Mouse (Mus musculus): Measurements from ENCODE around the gene Gabarapl1. TPM values are rescaled to one million over a fixed set of nuclear protein-coding genes. Genes with fewer than 3 reads are reported as not detected.

Gene Gabarapl1
- polyA plus RNA-seq, 1 experiment = 105 TPM

DNA sequence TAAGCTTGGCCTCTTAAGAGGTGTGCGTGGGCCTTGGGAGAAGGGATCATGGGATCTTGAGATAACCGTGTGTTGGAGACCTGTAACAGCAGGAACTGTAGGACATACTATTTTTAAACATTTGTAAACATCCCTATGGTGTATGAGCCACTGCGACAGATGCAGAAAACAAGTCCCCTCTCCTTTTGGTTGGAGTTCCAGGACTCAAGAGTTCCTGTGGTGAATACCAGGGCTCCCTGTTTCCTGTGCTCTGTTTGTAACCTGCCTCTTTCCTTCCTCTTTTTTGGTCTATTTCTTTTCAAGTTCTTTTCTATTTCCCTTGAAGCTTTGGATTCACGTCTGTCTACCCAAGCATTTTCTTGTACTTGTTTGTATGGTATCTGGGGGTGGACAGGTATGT lies 2.8 kb downstream of the Gabarapl1 start:
- DNase-seq (ENCODE audit: low spot score) = no peak

DNA sequence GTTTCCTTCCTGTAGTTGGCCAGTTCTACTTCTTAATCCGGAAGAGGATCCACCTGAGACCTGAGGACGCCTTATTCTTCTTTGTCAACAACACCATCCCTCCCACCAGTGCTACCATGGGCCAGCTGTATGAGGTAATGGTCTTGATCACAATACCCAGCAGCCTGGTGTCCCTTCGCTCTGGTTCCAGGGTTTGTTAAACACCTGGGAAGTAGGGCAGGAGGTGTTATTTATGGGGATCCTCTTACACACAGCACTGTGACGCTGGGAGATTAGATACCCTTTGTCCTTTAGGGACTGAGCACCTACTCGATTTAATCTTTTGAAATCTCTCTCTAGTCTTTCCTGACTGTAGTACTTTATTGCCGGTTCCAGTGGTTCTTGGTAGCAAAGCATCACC lies 5.6 kb downstream of the Gabarapl1 start:
- DNase-seq (ENCODE audit: low spot score) = no peak

DNA sequence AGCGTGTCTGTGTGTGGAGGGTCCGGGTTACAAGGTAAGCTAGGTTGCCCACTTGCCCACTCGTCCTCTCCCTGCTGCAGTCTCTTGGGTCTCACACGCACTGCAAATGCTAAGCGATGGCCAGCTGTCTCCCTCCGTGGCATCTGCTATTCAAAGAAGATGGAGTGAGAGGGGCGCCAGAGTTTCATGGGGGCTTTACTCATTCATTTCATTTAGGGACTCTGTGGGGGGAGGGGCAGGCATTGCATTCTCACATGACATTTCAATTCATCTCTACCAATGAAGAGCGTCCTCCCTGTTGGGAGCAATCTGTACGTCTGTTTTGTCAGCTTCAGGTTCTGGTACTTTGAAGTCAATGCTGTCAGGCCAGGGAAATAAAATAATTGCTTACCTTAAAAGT lies 9.0 kb downstream of the Gabarapl1 start:
- DNase-seq (ENCODE audit: low spot score) = no peak

DNA sequence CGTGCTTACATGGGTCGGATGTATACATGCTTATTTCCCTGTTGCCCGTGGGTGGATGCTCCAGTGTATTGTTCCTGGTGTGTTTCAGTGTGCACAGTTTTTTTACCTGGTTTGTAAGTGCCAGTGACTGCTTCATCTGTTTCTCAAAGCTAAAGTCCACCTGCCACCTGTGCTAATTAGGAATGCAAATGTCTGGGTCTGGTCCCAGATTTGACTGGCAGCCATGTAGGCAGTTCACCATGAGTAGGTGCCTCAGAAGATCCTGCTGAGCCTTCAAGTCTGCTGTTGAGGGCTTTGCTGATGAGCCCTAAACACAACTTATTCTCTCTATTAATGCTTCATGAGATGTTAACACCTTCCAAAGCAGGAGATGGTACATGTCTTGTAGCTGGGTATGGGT lies 9.6 kb downstream of the Gabarapl1 start:
- no peak for DNase-seq (ENCODE audit: low spot score)

DNA sequence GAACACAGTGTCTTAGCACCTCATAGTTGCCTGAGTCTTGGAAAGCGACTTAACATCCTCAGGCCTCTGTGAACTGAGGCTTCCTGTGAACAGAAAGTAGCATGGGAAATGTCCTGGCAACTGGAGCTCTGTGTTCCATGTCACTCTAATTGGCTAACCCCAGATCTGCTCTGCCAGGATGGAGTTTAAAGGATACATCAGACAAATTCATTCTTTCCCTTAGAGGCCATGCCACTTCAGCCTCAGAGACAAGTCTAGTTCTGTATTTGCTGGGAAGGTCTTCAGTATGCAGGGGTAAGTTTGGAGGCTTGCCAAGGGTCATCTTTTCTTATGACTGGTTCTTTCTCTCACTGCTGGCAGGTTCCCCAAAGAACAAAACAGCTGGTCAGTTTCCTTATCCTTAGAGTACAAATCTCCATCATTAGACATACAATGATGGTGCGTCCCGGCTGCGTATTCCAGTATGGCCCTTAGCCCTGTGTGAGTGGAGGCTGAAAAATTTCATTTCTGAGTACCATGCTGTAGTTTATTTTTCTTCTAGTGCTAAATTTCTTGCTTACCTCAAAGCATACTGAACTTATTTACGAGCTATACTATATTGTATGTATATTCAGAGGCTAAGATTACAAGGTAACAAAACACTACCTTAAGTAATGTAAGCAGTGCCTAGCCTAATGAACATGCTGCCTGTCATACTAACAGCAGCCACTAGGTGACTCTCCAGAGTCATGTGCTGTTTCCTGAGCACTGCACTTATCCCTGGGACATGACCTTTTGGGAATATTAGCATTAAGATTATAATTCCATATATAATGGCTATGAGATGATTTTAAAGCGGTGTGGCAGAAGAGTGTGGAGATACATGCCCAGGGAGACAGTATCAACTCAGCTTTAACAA lies 11.0 kb downstream of the Gabarapl1 start:
- no peak for DNase-seq (ENCODE audit: low spot score)

DNA sequence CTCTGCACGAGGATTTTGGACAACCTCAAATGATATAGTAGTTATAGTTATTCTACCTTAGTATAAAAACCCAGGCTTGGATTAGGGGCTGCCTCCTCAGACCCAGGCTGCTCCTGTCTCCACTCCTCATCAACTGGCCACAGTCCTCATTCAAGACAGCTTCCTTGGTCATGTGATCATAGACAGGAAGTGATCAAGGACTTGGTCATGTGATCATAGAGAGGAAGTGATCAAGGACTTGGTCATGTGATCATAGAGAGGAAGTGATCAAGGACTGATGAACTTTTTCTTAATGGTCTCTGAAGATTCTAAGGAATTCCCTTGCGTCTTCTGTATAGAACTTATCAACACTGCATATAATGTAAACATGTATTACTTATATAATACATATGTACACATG lies 14.3 kb downstream of the Gabarapl1 start:
- no peak for DNase-seq (ENCODE audit: low spot score)

DNA sequence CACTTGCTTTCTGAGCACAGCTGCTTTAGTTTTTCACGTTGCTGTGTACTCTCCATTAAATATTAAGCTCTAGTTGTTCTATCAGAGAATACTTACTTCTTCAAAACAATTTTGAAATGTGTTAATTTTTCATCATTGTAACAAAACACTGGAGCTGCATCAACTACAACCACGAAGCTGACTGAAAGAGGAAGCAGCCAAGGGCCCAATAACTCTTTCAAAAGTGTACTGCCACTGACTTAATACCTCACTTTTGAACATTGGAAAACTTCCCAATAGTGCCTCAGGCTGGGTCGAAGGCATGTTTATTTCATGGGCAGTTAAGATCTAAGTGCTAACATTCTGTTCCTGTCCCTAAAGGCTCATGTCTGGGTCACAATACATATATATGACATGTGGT lies 15.0 kb downstream of the Gabarapl1 start:
- DNase-seq (ENCODE audit: low spot score) = no peak

DNA sequence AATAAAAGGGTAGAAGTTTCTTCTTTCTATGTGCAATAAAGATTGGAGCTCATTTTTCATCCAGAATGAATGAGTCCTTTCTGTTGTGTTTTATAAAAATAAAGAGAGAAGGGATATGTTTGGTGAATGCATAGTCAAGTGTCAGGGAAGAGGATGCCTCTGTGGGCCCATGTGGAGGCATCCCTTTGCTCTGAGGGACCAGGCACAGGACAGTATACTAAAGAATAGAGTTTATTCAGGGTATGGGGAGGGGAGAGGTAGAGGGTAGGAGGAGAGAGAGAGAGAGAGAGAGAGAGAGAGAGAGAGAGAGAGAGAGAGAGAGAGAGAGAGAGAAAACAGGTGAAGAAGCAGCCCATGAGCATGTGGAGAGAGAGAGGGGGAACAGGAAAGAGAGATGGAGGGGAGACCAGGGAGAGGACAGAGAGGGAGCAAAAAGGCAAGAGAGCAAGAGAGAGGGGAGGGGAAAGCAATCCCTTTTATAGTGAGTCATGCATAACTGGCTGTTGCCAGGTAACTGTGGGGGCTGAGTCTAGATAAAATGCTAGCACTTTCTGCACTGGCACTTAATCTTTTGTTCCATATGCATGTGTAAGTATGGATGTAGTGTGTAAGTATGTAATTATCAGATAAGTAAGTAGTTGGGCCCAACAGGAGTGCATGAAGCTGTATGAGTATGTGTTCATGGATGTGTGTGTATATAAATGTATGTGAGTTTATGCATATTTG lies 24.5 kb downstream of the Gabarapl1 start:
- DNase-seq (ENCODE audit: low spot score) = no peak

DNA sequence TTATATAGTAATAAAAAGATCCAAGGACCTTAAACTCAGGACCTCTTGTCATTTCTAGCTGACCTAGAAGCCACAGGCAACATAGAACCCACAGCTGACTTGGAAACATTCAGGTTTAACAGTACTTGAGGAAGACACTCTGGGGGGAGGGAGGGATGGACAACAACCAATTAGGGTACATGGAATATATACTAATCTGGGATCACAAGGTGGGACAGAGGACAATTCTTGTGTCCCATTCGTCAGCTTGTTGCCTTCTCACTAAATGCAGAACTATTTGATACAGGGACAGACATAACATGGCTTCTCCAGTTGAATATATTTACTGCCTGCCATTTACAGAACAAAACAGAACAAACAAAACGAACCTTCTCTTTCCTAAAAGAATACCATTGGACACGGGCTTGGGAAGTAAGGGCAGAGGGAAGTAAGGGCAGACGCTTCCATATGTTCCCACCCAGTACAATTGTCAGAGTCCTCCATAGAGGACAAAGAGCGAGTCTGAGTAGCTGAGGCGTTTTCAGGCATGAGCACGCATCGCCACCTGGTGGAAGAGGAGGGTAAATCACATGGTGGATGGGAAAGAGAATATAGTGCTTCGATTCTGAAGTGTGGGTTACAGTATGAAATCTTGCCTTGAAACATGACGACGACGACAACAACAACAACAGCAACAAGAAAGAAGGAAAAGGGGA lies 26.1 kb downstream of the Gabarapl1 start:
- DNase-seq (ENCODE audit: low spot score) = no peak

DNA sequence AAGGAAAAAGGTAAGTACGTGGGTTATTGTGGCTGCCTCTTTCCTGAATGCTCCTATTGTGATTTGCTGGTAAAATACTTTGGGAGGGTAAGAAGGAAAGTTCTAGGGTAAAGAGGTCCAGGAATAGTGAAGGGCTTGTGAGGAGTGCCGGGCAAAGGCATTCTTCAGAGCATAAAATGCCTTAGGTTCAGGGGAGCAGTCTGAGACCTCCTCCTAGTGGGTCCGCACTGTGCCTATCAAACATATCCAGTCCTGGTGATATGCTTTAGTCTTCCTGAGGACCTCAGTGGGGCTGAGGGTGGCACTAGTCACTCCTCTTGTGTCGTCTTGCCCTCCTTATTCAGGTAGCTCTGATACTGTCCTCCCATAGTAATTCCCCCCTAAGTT lies 26.7 kb downstream of the Gabarapl1 start:
- no peak for DNase-seq (ENCODE audit: low spot score)

DNA sequence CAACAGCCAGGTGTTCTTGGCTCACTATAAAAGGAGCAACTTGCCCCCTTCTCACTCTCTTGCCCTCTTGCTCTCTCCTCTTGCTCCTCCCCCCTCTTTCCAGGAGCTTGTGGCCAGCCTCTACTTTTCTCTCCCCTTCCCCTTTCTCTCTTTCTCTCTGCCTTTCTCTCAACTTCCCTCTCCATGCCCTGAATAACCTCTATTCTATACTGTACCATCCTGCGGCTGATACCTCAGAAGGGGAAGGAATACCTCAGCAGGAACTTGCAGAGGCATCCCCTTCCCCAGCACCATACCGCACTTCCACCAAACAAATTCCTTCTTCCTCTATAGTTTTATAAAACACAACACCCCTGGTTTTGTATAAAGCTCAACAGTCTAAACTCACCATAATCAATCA lies 32.3 kb downstream of the Gabarapl1 start:
- no peak for DNase-seq (ENCODE audit: low spot score)

DNA sequence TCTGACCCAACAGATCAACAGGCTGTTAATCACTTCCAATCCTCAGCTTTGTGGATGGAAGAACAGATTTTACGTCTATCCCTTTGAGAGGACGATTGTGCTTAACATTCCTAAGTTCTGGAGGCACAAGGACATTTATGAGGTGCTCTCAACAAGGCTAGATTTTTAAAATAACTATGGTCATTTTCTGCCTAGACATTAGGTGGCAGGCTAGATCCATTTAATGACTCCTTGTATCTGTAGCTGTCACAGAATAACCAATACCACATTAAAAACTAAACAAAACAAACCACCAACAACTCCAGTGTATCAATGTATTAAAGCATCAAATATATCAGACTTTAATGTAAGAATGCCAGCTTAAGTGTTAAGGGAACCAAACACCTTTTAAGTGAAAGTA lies 42.4 kb downstream of the Gabarapl1 start:
- DNase-seq (ENCODE audit: low spot score) = no peak

DNA sequence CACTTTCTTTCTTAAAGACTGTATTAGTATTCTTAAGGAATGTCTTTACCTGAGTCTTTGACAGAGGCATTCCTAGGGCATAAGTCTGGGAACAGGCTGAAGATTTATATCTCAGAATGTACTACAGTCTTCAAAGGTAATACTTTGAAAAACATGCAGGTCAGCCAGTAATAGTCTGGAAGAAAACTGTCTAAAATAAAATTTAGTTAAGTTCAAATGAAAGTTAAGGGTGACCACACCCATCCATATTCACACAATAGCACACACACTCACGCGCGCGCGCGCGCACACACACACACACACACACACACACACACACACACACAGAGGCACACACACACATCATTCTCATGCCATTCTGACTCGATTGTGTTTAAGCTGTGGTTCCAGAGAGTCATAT lies 44.6 kb downstream of the Gabarapl1 start, which contains the start of gene Klre1:
Gene Klre1, plus strand, starts transcription at position 301 of the 400 bp plus-strand sequence.
- no peak for DNase-seq (ENCODE audit: low spot score)

DNA sequence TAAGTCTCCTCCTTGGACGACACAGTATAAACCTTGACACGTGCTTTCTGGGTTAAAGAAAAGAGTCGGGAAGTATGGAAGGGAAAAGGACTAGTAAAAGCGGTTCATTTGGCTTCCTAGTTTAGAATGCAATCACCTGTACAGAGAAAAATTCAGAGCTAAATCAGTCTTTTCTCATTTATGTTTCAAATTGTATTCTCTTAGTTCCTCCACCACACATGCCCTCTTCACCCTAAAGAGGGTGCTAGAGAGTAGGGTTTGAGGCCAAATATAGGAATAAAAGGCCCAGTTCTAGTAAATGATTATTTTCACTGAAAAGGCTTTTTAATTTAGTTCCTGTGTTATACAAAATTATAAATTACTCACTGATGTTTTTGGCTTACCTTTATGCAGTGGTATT lies 48.3 kb downstream of the Gabarapl1 start:
- no peak for DNase-seq (ENCODE audit: low spot score)

DNA sequence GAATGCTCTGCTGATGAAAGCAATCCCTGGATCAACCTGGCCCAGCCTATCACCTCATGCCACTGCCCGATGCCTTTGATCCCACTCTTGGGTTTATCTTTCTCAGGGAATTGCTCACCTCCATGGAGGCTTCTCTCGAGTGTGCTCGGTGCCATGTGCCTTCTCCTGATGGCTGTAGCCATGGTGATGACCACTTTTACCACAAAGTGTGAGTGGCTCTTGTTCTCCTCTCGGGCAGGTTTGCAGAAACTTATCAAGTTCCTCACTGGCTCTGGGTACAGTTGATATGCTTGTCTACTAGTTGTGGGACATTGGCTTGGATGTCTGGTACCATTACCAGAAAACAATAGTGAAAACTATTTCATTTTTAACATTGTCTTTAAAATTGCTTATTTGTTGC lies 48.9 kb downstream of the Gabarapl1 start:
- no peak for DNase-seq (ENCODE audit: low spot score)

DNA sequence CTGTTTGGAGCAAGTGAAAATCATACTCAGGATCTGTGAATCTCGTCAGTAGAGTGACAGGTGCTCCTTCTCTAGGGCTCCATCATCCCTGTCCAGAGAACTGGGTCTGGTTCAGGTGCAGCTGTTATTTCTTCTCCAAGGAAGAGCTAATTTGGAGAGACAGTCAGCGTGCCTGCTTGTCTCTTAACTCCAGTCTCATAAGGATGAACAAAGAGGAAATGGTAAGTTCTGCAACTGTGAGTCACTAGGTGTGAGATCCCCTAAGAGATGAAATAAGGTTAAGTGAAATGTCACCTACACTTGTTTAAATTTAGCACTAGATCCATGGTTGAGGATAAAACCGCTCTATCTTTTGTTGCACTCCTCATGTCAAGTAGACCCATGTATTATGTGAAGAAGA lies 50.1 kb downstream of the Gabarapl1 start:
- no peak for DNase-seq (ENCODE audit: low spot score)

DNA sequence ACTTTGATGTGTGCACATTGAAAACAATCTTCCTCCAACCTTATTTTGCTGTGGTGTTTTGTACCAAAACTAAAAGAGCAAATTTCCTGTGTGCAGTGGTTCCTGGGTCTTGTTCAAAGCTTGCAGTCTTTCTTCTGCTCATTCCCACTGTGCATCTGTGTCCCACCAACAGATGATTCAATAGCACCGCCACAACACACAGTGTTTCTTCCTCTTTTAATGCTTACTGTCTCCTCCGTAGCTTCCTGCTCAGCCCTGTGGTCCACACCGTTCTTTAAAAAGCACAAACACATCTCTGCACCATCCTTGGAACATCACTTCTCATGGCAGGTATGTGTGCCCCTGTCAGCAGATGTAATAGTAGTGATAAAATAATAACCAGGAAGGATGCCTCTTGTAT lies 58.5 kb downstream of the Gabarapl1 start, which contains the start of gene Klrd1:
Gene Klrd1, plus strand, starts transcription at position 275 of the 400 bp plus-strand sequence.
- no peak for DNase-seq (ENCODE audit: low spot score)

Other genes with a start within 250 kb of the Gabarapl1 start
- gene 4922502D21Rik, start 201.4 kb upstream of the Gabarapl1 start, polyA plus RNA-seq (2012; rRNA removed) = not detected in 2 replicates
- 5.6 and 5.7 TPM in 2 replicates for gene Clec12a, start 190.5 kb upstream of the Gabarapl1 start, polyA plus RNA-seq (2012; rRNA removed)
- gene Clec12b, start 147.3 kb upstream of the Gabarapl1 start, polyA plus RNA-seq (2012; rRNA removed) = 0.18 and 0.19 TPM in 2 replicates
- 0.03 TPM in 1 of 2 replicates, not detected in the other for gene Clec1b, start 135.9 kb upstream of the Gabarapl1 start, polyA plus RNA-seq (2012; rRNA removed)
- gene Clec9a, start 124.3 kb upstream of the Gabarapl1 start, polyA plus RNA-seq (2012; rRNA removed) = 1.4 and 3.3 TPM in 2 replicates
- gene Clec1a, start 81.2 kb upstream of the Gabarapl1 start, polyA plus RNA-seq (2012; rRNA removed) = 1.3 TPM in 2 replicates
- gene Olr1, start 26.0 kb upstream of the Gabarapl1 start, polyA plus RNA-seq (2012; rRNA removed) = 0.12 and 0.14 TPM in 2 replicates
- gene Tmem52b, start 20.6 kb upstream of the Gabarapl1 start, polyA plus RNA-seq (2012; rRNA removed) = not detected in 2 replicates
- 0.81 and 1.1 TPM in 2 replicates for gene Klre1, start 44.7 kb downstream of the Gabarapl1 start, polyA plus RNA-seq (2012; rRNA removed)
- 3.2 and 4.4 TPM in 2 replicates for gene Klrd1, start 58.6 kb downstream of the Gabarapl1 start, polyA plus RNA-seq (2012; rRNA removed)
- gene Klrk1, start 90.7 kb downstream of the Gabarapl1 start, polyA plus RNA-seq (2012; rRNA removed) = 3.7 and 4.9 TPM in 2 replicates
- gene Klrc3, start 110.2 kb downstream of the Gabarapl1 start, polyA plus RNA-seq (2012; rRNA removed) = 0.25 TPM in 1 of 2 replicates, not detected in the other
- 0.34 and 0.44 TPM in 2 replicates for gene Klrc2, start 127.5 kb downstream of the Gabarapl1 start, polyA plus RNA-seq (2012; rRNA removed)
- gene Klrc1, start 145.8 kb downstream of the Gabarapl1 start, polyA plus RNA-seq (2012; rRNA removed) = 0.50 and 0.55 TPM in 2 replicates
- 0.40 and 0.41 TPM in 2 replicates for gene Klri1, start 184.0 kb downstream of the Gabarapl1 start, polyA plus RNA-seq (2012; rRNA removed)
- 0.19 TPM in 2 replicates for gene Klri2, start 207.3 kb downstream of the Gabarapl1 start, polyA plus RNA-seq (2012; rRNA removed)